8 mouse cellular contexts compared by ENCODE assay signal in genomic region chr1:52630248-52630936, GRCm38 (mm10). TPM values are rescaled to one million over a fixed set of nuclear protein-coding genes. Genes with fewer than 3 reads are reported as not detected.
A peak's percentile ranks its signal among the peaks of the same experiment; 100 is the strongest.
DNase-seq lines count a peak whose midpoint lies in the region; ATAC-seq and TF ChIP-seq lines count a peak whose summit lies in the region.

Nemp2 (plus strand) TSS chr1:52630703.

- no peaks in the 10 kb centered on the region for H3K27me3 ChIP-seq in ES-Bruce4 (ENCODE audit: control insufficient read depth, insufficient read depth, low read length, poor library complexity, severe bottlenecking)
- no peaks in the 10 kb centered on the region for H3K27me3 ChIP-seq in forebrain, embryonic 12.5 days
- no peaks in the 10 kb centered on the region for H3K27me3 ChIP-seq in heart, postnatal 0 days (ENCODE audit: control insufficient read depth, insufficient read depth, low read length)
- no peaks in the 10 kb centered on the region for H3K27me3 ChIP-seq in liver, embryonic 15.5 days
- no peaks in the 10 kb centered on the region for H3K27me3 ChIP-seq in neural tube, embryonic 11.5 days (ENCODE audit: control insufficient read depth, insufficient read depth, low read length)
- no peaks in the 10 kb centered on the region for H3K27me3 ChIP-seq in stomach, embryonic 16.5 days (ENCODE audit: control insufficient read depth, insufficient read depth, low read length)

- peak; percentile 97 for ATAC-seq in forebrain, embryonic 12.5 days (ENCODE audit: low FRiP score)
- ATAC-seq in heart, postnatal 0 days (ENCODE audit: insufficient read depth, low read depth), result peak; percentile 93
- peak; percentile 88 for ATAC-seq in liver, embryonic 15.5 days (ENCODE audit: insufficient read depth)
- ATAC-seq in neural tube, embryonic 11.5 days (ENCODE audit: insufficient read depth, low FRiP score, low TSS enrichment), result peak; percentile 93
- peak; percentile 92 for ATAC-seq in stomach, embryonic 16.5 days (ENCODE audit: insufficient read depth, low FRiP score)

- TF ChIP-seq POLR2A in ES-Bruce4 (IDR thresholded peaks at IDR 0.05; ENCODE audit: insufficient read depth, low read length), result peak; percentile 50

- DNase-seq in c-Kit-positive CD71-positive TER-119-positive erythroid progenitor cells, embryonic 14.5 days (ENCODE audit: low spot score), result peak; percentile 80
- peak; percentile 93 for DNase-seq in heart, postnatal 0 days (ENCODE audit: low spot score)
- peak; percentile 95 to 96 for DNase-seq in kidney, postnatal 4 days
- DNase-seq in neural tube, embryonic 11.5 days (ENCODE audit: low spot score), result peak; percentile 91

- peak within 1 kb of the TSS; percentile 72 for H3K9ac ChIP-seq in ES-Bruce4 (ENCODE audit: low read depth, poor library complexity, severe bottlenecking)
- peak within 1 kb of the TSS; percentile 77 for H3K9ac ChIP-seq in forebrain, embryonic 12.5 days
- peak within 1 kb of the TSS; percentile 58 for H3K9ac ChIP-seq in heart, postnatal 0 days (replicated peaks; ENCODE audit: low read depth, low read length)
- H3K9ac ChIP-seq in liver, embryonic 15.5 days, result peak within 1 kb of the TSS; percentile 67
- peak within 1 kb of the TSS; percentile 65 for H3K9ac ChIP-seq in neural tube, embryonic 11.5 days (ENCODE audit: low read length)
- peak within 1 kb of the TSS; percentile 85 for H3K9ac ChIP-seq in stomach, embryonic 16.5 days (ENCODE audit: low read length)

- peak within 1 kb of the TSS; percentile 14 for H3K27ac ChIP-seq in ES-Bruce4 (ENCODE audit: insufficient read depth, low read length)
- peak within 1 kb of the TSS; percentile 85 for H3K27ac ChIP-seq in forebrain, embryonic 12.5 days
- peak within 1 kb of the TSS; percentile 49 for H3K27ac ChIP-seq in heart, postnatal 0 days (ENCODE audit: low read depth)
- H3K27ac ChIP-seq in liver, embryonic 15.5 days (replicated peaks), result peak within 1 kb of the TSS; percentile 61
- peak within 1 kb of the TSS; percentile 14; the same call in 1 of the 2 replicates for H3K27ac ChIP-seq in neural tube, embryonic 11.5 days (ENCODE audit: low read depth, low read length)
- H3K27ac ChIP-seq in stomach, embryonic 16.5 days (ENCODE audit: low read length), result peak within 1 kb of the TSS; percentile 81

- H3K36me3 ChIP-seq in ES-Bruce4 (ENCODE audit: control insufficient read depth, insufficient read depth, low read length, poor library complexity, severe bottlenecking), result no peaks in the 10 kb centered on the region
- H3K36me3 ChIP-seq in forebrain, embryonic 12.5 days (replicated peaks), result peaks cover 8% of the 10 kb centered on the region; the same call in 1 of the 2 replicates
- H3K36me3 ChIP-seq in heart, postnatal 0 days (replicated peaks; ENCODE audit: control insufficient read depth, insufficient read depth, low read length), result no peaks in the 10 kb centered on the region
- H3K36me3 ChIP-seq in liver, embryonic 15.5 days (replicated peaks), result no peaks in the 10 kb centered on the region
- no peaks in the 10 kb centered on the region for H3K36me3 ChIP-seq in neural tube, embryonic 11.5 days (ENCODE audit: control insufficient read depth, insufficient read depth, low read length)
- H3K36me3 ChIP-seq in stomach, embryonic 16.5 days (ENCODE audit: control insufficient read depth, insufficient read depth, low read length), result no peaks in the 10 kb centered on the region

- no peak for TF ChIP-seq EP300 in ES-Bruce4 (IDR thresholded peaks at IDR 0.05; ENCODE audit: insufficient read depth, low read depth, low read length)
- TF ChIP-seq EP300 in heart, postnatal 0 days (IDR thresholded peaks at IDR 0.05; ENCODE audit: low read depth), result peak; percentile 23; the same call in 1 of the 2 replicates

- H3K4me3 ChIP-seq in ES-Bruce4 (ENCODE audit: low read depth, low read length), result peak within 1 kb of the TSS; percentile 90
- H3K4me3 ChIP-seq in forebrain, embryonic 12.5 days (replicated peaks), result peak within 1 kb of the TSS; percentile 85
- H3K4me3 ChIP-seq in heart, postnatal 0 days (ENCODE audit: low read depth, low read length), result peak within 1 kb of the TSS; percentile 69
- peak within 1 kb of the TSS; percentile 80 for H3K4me3 ChIP-seq in liver, embryonic 15.5 days (replicated peaks)
- peak within 1 kb of the TSS; percentile 48 for H3K4me3 ChIP-seq in neural tube, embryonic 11.5 days (ENCODE audit: low read depth, low read length)
- peak within 1 kb of the TSS; percentile 87 for H3K4me3 ChIP-seq in stomach, embryonic 16.5 days (replicated peaks; ENCODE audit: low read length)

- under 1% methylated on average over 44 of the region's 44 CpGs for WGBS in forebrain, embryonic 12.5 days
- WGBS in heart, postnatal 0 days, result under 1% methylated on average over 43 of the region's 44 CpGs
- WGBS in liver, embryonic 15.5 days (ENCODE audit: insufficient replicate concordance), result under 1% methylated on average over 44 of the region's 44 CpGs
- WGBS in neural tube, embryonic 11.5 days, result under 1% methylated on average over 32 of the region's 44 CpGs
- 0% methylated on average over 44 of the region's 44 CpGs for WGBS in stomach, embryonic 16.5 days

- H3K4me1 ChIP-seq in ES-Bruce4 (ENCODE audit: control insufficient read depth, insufficient read depth, low read length), result no peaks in the 10 kb centered on the region
- peaks cover 12% of the 10 kb centered on the region for H3K4me1 ChIP-seq in forebrain, embryonic 12.5 days
- no peaks in the 10 kb centered on the region for H3K4me1 ChIP-seq in heart, postnatal 0 days (ENCODE audit: control insufficient read depth, insufficient read depth)
- peaks cover 14% of the 10 kb centered on the region for H3K4me1 ChIP-seq in liver, embryonic 15.5 days (replicated peaks)
- H3K4me1 ChIP-seq in neural tube, embryonic 11.5 days (ENCODE audit: control insufficient read depth, insufficient read depth, low read length), result peaks cover 4% of the 10 kb centered on the region; the same call in 1 of the 2 replicates
- peaks cover 5% of the 10 kb centered on the region; the same call in 1 of the 2 replicates for H3K4me1 ChIP-seq in stomach, embryonic 16.5 days (ENCODE audit: control insufficient read depth, insufficient read depth, low read length)

- TF ChIP-seq CTCF in ES-Bruce4 (IDR thresholded peaks at IDR 0.05; ENCODE audit: low read depth, low read length), result peak; percentile 66
- TF ChIP-seq CTCF in heart, postnatal 0 days (IDR thresholded peaks at IDR 0.05; ENCODE audit: low read depth), result peak; percentile 83

- H3K9me3 ChIP-seq in ES-Bruce4 (replicated peaks; ENCODE audit: control insufficient read depth, insufficient read depth, low read length, poor library complexity, severe bottlenecking), result no peaks in the 10 kb centered on the region
- no peaks in the 10 kb centered on the region for H3K9me3 ChIP-seq in forebrain, embryonic 12.5 days
- no peaks in the 10 kb centered on the region for H3K9me3 ChIP-seq in heart, postnatal 0 days (replicated peaks; ENCODE audit: control insufficient read depth, low read length)
- H3K9me3 ChIP-seq in liver, embryonic 15.5 days (replicated peaks), result no peaks in the 10 kb centered on the region
- no peaks in the 10 kb centered on the region for H3K9me3 ChIP-seq in neural tube, embryonic 11.5 days (ENCODE audit: control insufficient read depth, low read length)
- no peaks in the 10 kb centered on the region for H3K9me3 ChIP-seq in stomach, embryonic 16.5 days (replicated peaks; ENCODE audit: control insufficient read depth, low read length)

- H3K4me2 ChIP-seq in forebrain, embryonic 12.5 days, result peak within 1 kb of the TSS; percentile 49
- peak within 1 kb of the TSS; percentile 56 for H3K4me2 ChIP-seq in heart, postnatal 0 days (ENCODE audit: low read depth, low read length)
- peak within 1 kb of the TSS; percentile 70 for H3K4me2 ChIP-seq in liver, embryonic 15.5 days
- peak within 1 kb of the TSS; percentile 50 for H3K4me2 ChIP-seq in neural tube, embryonic 11.5 days (ENCODE audit: low read depth)
- peak within 1 kb of the TSS; percentile 56 for H3K4me2 ChIP-seq in stomach, embryonic 16.5 days (ENCODE audit: low read depth, low read length)

RNA-seq across cellular contexts. Expression of gene Nemp2, which starts in this region (rescaled TPM):
- 19.2 and 19.7 TPM in 2 replicates for polyA plus RNA-seq in ES-Bruce4 (2011; ENCODE audit: insufficient read depth, insufficient read length, low read depth, missing spikeins)
- polyA plus RNA-seq in forebrain, embryonic 12.5 days (2016; fragmentation: Nextera tagmentation; extraction: Ambion mirVana), result 10.9 and 12.2 TPM in 2 replicates
- total RNA-seq in heart, postnatal 0 days (2014; rRNA removed; ENCODE audit: low replicate concordance), result 3.6 and 6.6 TPM in 2 replicates
- 1.7 and 2.1 TPM in 2 replicates for polyA plus RNA-seq in heart, postnatal 0 days (2015; fragmentation: Nextera tagmentation; extraction: Ambion mirVana)
- polyA plus RNA-seq in liver, embryonic 15.5 days (2015; fragmentation: Nextera tagmentation; extraction: Ambion mirVana), result 1.3 and 1.4 TPM in 2 replicates
- 9.0 and 11.8 TPM in 2 replicates for polyA plus RNA-seq in neural tube, embryonic 11.5 days (2014; fragmentation: Nextera tagmentation; extraction: Ambion mirVana)
- 8.4 and 9.1 TPM in 2 replicates for polyA plus RNA-seq in stomach, embryonic 16.5 days (2015; fragmentation: Nextera tagmentation; extraction: Ambion mirVana)

Comparison
In these comparisons a context has a peak if more than half of its experiments do, and no peak if none do; other contexts are left out.
1. Peak in every context shown above with its lines: DNase-seq, ATAC-seq, H3K4me3 ChIP-seq and H3K27ac ChIP-seq.
2. H3K27ac ChIP-seq: peak in every context shown above with its lines; median percentile 85 in forebrain, embryonic 12.5 days; 81 in stomach, embryonic 16.5 days; 61 in liver, embryonic 15.5 days; 49 in heart, postnatal 0 days; 14 in ES-Bruce4; 14 in neural tube, embryonic 11.5 days.